Mouse (Mus musculus) midbrain, embryonic 10.5 days (tissue): Measurements from ENCODE around the gene Gm28038. TPM values are rescaled to one million over a fixed set of nuclear protein-coding genes. Genes with fewer than 3 reads are reported as not detected.

Experiments
- DNase-seq: peaks from one replicate; pipeline ENCODE4 v3.0.0-alpha.2; 2017; ENCODE audit warnings: low spot score
- H3K27ac ChIP-seq: fragments of 300-500 bp; sonication (generic); replicated peaks from 2 replicates; pipeline ENCODE4 v1.5.1; 2016; ENCODE audit warnings: mild to moderate bottlenecking
- H3K27me3 ChIP-seq: fragments of 300-500 bp; sonication (generic); 2 replicates; pipeline ENCODE4 v1.6.1; 2016; ENCODE audit warnings: low read depth, mild to moderate bottlenecking; ENCODE audit not compliant: poor library complexity, severe bottlenecking
- H3K36me3 ChIP-seq: fragments of 300-500 bp; sonication (generic); 2 replicates; pipeline ENCODE4 v1.6.1; 2016; ENCODE audit warnings: mild to moderate bottlenecking, moderate library complexity
- H3K4me1 ChIP-seq: fragments of 300-500 bp; sonication (generic); 2 replicates; pipeline ENCODE4 v1.6.1; 2016
- H3K4me3 ChIP-seq: fragments of 300-500 bp; sonication (generic); 2 replicates; pipeline ENCODE4 v1.5.1; 2016; ENCODE audit warnings: mild to moderate bottlenecking, moderate library complexity
- H3K9me3 ChIP-seq: fragments of 300-500 bp; sonication (generic); replicated peaks from 2 replicates; pipeline ENCODE4 v1.6.1; 2016; ENCODE audit warnings: mild to moderate bottlenecking
- WGBS: fragments of 180-500 bp; shearing (Covaris S2); methylation state at CpG from one replicate; pipeline ENCODE4 v1.1.7; 2016; 5-methylcytosine and 5-hydroxymethylcytosine counted together
- polyA plus RNA-seq: library from polyadenylated mRNA; unstranded; fragments of >200 nt; fragmentation: Nextera tagmentation; extraction: Ambion mirVana; gene quantifications from 2 replicates; pipeline ENCODE4 v1.2.1, GENCODE M21; 2016

Gm28038 gene
- polyA plus RNA-seq, 1 experiment from 2014 or later = not detected

DNA sequence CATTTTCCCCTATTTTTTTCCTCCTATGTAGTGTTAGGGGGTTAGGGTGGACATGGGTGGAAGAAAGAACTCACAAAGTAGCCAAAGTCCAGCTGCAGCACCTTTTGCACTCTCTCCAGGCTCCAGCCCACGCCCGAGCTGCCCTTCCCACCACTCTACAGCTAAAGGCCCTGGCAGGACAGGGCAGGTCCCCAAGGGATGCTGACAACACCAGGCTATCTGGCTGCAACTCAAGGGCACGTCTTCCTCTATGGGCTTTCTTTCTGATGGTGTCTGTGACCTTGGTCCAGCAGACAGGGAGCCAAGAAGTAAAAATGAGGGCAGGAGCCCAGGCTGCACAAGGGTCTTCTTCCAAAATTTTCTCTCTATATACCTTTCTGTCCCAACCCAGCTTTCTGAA is 808 bp downstream of the Gm28038 start:
- Histone ChIP-seq H3K4me3 (no peak overlapping the region), H3K27me3 (no peaks in the 10 kb centered on the region)

DNA sequence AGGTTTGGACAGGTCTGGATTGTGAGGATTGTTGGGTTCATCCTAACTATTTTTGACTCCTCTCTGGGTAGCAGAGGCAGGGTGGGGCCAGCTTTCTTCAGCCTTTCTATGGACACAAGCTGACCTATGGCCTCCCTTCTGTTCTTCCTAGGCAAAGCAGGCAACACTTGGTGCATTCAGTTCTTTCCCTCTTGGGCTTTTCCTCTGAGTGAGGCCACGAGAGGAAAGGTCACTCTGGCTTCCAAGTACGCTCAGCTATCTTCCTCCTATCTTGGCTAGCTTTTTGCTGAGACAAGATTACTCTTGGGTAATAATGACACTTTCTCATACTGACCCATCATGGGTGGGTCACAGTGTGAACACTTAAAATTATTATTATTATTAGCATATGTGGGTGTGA is 2.4 kb downstream of the Gm28038 start:
- H3K9me3 ChIP-seq = 0 out of 2 replicates have a peak, but pooled peaks cover under 1% of the 10 kb centered on the region
- peaks cover 5% of the 10 kb centered on the region for H3K36me3 ChIP-seq
- no peak overlapping the region for H3K4me3 ChIP-seq
- no peak overlapping the region for H3K27ac ChIP-seq
- WGBS = 100% methylated on average over 2 of the region's 2 CpGs
- H3K4me1 ChIP-seq = peaks cover 23% of the 10 kb centered on the region
- H3K27me3 ChIP-seq = no peaks in the 10 kb centered on the region
- no peak for DNase-seq

More for the DNA sequence above, 808 bp downstream of the Gm28038 start:
- H3K4me1 ChIP-seq = peaks cover 10% of the 10 kb centered on the region
- H3K27ac ChIP-seq = no peak overlapping the region
- 85% methylated on average over 3 of the region's 3 CpGs for WGBS
- no peaks in the 10 kb centered on the region for H3K36me3 ChIP-seq
- DNase-seq = no peak
- H3K9me3 ChIP-seq = no peaks in the 10 kb centered on the region

DNA sequence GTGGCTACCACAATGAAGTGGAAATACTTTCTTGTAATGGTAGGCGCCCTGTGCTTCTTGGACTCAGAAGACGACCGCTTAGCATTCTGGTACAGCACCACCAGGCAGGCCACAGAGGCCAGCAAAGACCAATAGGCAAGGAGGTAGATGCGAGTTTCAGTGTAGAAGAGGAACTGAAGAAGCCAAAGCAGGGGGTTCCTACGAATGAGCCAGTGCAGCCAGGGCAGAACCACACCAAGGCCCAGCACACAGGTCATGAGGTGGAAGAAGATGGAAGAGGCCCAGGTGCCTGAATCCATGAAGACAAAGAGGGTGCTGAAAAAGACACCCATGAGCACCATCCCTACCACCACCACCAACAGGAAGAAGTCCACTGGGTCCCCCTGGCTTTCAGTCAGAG is 4.2 kb downstream of the Gm28038 start:
- DNase-seq = no peak
- H3K27me3 ChIP-seq = no peaks in the 10 kb centered on the region
- peak overlapping the region; percentile 71 for H3K4me3 ChIP-seq
- peaks cover 23% of the 10 kb centered on the region for H3K4me1 ChIP-seq
- peaks cover 19% of the 10 kb centered on the region for H3K36me3 ChIP-seq
- 0 out of 2 replicates have a peak, but pooled peaks cover 4% of the 10 kb centered on the region for H3K9me3 ChIP-seq
- 91% methylated on average over 5 of the region's 5 CpGs for WGBS
- H3K27ac ChIP-seq = no peak overlapping the region

DNA sequence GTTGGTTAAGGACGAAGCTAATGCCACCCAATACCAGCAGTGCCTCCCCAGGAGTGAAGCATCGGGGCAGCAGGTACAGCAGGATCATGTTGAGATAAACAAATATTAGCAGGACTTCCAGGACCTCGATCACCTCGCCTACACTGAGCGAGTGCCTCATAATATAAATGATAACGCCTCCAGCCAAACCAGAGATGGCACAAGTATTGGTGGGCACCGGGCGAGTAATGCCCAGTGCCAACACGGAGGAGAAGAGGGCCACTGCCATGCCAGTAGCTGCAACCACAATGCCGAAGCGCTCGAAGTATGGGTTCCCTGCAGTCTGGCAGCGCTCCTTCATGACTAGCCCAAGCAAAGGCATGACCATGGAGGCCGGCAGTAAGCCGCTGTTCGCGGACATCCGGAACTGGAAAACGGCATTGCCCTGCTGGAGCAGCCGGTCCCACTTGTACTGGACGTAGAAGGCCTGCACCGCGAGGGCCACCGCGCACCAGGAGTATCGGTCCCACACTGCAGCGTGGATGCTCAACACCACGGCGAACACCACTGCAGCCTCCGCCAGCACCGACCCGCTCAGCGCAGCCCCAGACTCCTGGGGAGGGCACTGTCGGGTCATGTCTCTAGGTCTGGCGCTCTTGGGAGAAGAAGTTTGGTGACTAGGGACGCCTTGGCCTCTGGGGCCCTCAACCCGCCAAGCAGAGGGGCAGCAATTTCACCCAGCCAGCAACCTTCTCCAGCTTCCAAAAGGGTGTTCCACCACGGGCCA is 4.8 kb downstream of the Gm28038 start:
- Histone ChIP-seq H3K27ac (peak overlapping the region; percentile 89), H3K4me1 (peaks cover 23% of the 10 kb centered on the region), H3K9me3 (0 out of 2 replicates have a peak, but pooled peaks cover 4% of the 10 kb centered on the region), H3K36me3 (peaks cover 25% of the 10 kb centered on the region), H3K4me3 (peak overlapping the region; percentile 71), H3K27me3 (no peaks in the 10 kb centered on the region)
- WGBS = 18% methylated on average over 38 of the region's 38 CpGs
- no peak for DNase-seq

DNA sequence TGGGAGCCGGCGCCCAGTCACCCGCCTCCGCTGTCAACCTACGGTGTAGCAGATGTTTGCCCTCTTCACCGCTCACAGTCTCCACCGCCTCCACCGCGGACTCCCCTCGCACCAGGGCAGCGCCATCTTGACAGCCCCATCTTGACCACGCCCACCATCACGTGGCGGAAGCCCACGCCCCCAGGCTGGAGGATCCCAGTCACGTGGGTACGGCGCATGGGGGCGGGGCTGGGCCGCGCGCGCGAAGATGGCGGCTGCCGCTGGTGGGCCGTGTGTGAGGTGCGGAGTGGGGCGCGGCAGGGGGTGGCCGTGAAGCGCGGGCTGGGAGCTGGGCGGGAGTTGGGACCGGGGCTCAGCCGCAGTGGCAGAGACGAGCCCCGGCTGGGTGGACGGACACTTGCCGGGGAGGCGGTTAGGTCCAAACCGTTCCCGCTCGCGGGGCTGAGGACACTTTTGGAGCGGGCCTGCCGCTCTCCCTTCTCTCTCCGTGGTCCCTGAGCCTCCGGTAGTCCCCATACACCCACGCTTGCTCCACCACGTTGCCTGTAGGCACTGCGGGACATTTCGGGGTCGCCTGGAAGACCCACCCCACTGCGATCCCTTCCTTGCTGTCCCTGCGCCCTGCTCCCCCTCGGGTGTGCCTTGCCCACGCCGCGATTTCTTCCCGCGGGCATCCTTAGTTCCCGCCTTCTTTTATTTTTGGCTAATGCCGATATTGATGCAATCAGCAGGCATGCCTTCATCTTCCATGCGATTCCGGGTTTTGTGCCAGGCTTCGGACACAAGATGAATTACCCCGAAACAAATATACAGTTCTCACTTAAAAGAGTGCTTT is 5.6 kb downstream of the Gm28038 start, which contains the start of the genes Dolk and Nup188:
Dolk (minus strand) TSS at position 143 of the 835 bp plus-strand sequence.
Nup188 (plus strand) TSS at position 206 of the 835 bp plus-strand sequence.
- DNase-seq = peak; percentile 97
- Histone ChIP-seq H3K4me3 (peak within 1 kb of the TSS; percentile 71), H3K36me3 (peaks cover 29% of the 10 kb centered on the region), H3K27ac (peak within 1 kb of the TSS; percentile 89), H3K9me3 (0 out of 2 replicates have a peak, but pooled peaks cover 4% of the 10 kb centered on the region), H3K4me1 (peaks cover 23% of the 10 kb centered on the region), H3K27me3 (no peaks in the 10 kb centered on the region)
- under 1% methylated on average over 66 of the region's 68 CpGs for WGBS

DNA sequence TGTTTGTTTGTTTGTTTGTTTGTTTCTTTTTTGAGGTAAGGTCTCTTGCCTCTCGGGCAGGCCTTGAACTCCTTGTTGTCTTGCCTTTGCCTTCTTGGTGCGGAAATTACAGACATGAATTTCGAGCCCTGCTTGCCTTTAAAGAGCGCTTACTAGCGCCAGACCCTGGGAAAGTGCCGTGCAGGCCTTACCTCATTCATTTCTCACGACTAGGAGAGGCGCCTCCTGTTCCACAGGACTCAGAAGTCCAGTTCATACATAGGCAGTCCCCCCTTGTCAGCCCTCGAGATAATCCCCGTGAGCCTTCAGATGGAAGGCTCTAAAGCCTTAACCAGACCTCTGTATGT is 6.2 kb downstream of the Gm28038 start:
- Histone ChIP-seq H3K4me3 (peak overlapping the region; percentile 71), H3K4me1 (peaks cover 23% of the 10 kb centered on the region), H3K27me3 (no peaks in the 10 kb centered on the region), H3K9me3 (0 out of 2 replicates have a peak, but pooled peaks cover 4% of the 10 kb centered on the region), H3K27ac (peak overlapping the region; percentile 89), H3K36me3 (peaks cover 34% of the 10 kb centered on the region)
- DNase-seq = no peak
- WGBS = 0% methylated on average over 10 of the region's 10 CpGs

DNA sequence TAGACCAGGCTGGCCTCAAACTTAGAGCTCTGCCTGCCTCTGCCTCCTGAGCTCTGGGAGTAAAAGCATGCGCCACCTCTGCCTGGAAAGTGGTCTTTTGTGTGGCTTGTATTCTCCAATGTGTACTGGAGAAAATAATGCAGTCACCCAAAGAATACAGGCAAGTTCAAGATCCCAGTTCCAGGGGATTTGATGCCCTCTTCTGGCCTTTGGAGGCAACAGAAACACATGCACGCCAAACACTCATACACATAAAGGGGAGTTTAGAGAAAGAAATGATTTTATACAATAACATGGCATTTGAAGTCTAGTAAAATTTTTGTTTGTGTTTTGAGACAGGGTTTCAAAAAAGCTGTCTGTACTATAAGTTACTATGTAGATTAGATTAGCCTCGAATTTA is 18.7 kb downstream of the Gm28038 start:
- 85% methylated on average over 3 of the region's 3 CpGs for WGBS
- H3K4me3 ChIP-seq = no peak overlapping the region
- no peaks in the 10 kb centered on the region for H3K4me1 ChIP-seq
- DNase-seq = no peak
- H3K9me3 ChIP-seq = no peaks in the 10 kb centered on the region
- H3K27ac ChIP-seq = no peak overlapping the region
- no peaks in the 10 kb centered on the region for H3K27me3 ChIP-seq
- H3K36me3 ChIP-seq = peaks cover 92% of the 10 kb centered on the region

DNA sequence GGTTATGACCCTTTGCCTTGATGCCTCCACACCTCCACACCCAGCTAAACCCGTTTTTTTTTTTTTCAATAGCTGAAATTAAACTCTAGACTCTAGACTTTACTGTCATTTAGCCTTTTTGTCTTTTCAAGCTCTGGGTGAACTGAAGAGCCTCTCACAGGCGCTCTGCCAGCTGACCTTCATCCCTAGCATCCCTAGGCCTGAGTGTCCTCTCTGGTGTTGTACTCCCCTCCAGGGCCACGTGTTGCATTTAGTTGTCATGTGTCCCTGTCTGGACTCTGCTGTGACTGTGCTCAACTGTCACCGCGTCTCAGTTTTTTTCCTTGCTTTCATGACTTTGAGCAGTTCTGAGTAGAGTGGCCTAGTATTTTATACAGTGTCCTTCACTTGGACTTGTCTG is 19.1 kb downstream of the Gm28038 start:
- H3K36me3 ChIP-seq = peaks cover 97% of the 10 kb centered on the region
- no peaks in the 10 kb centered on the region for H3K4me1 ChIP-seq
- H3K4me3 ChIP-seq = no peak overlapping the region
- 93% methylated on average over 5 of the region's 5 CpGs for WGBS
- DNase-seq = no peak
- H3K9me3 ChIP-seq = no peaks in the 10 kb centered on the region
- no peaks in the 10 kb centered on the region for H3K27me3 ChIP-seq
- no peak overlapping the region for H3K27ac ChIP-seq

DNA sequence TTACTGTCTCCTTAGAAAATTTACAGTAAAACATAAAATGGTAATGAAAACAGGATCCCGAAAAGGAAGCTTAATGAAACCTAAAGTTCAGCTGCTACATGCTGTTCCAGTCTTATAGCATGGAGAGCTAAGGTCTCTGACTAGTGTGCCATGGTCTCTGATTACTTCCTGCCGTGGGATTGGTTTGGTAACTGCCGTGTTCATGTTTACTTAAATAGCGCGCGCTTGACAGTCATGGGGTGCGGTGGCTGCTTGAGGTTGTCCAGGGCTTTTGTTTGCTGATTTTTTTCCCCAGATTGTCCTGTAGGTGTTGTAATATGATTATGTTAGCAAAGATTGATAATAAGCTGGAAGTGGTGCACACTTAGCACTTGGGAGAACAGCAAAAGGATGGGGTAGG is 25.2 kb downstream of the Gm28038 start:
- Histone ChIP-seq H3K27ac (no peak overlapping the region), H3K4me3 (no peak overlapping the region), H3K4me1 (no peaks in the 10 kb centered on the region), H3K36me3 (peaks cover 100% of the 10 kb centered on the region), H3K27me3 (no peaks in the 10 kb centered on the region), H3K9me3 (no peaks in the 10 kb centered on the region)
- no peak for DNase-seq
- WGBS = 96% methylated on average over 7 of the region's 7 CpGs

DNA sequence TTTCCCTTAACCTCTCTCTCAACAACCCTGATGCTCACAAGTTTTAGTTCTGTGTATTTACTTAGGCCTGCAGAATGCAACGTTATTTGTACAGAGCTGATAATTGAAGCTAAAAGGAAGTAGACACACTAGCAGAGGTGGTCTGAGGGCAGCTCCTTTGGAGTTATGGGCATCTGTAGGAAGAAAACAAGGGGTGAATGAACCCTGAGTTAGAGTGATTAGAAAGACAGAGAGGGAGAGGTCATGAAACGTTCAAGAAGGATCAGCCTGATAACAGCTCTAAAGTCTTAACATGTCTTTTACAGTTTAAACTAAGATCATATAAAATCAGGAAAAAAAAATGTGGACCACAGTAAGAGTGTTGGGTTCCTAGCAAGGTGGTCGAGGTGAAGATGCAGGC is 28.5 kb downstream of the Gm28038 start:
- Histone ChIP-seq H3K9me3 (no peaks in the 10 kb centered on the region), H3K4me3 (no peak overlapping the region), H3K27me3 (no peaks in the 10 kb centered on the region), H3K27ac (no peak overlapping the region), H3K4me1 (no peaks in the 10 kb centered on the region), H3K36me3 (peaks cover 99% of the 10 kb centered on the region)
- DNase-seq = no peak
- 92% methylated on average over 3 of the region's 3 CpGs for WGBS

DNA sequence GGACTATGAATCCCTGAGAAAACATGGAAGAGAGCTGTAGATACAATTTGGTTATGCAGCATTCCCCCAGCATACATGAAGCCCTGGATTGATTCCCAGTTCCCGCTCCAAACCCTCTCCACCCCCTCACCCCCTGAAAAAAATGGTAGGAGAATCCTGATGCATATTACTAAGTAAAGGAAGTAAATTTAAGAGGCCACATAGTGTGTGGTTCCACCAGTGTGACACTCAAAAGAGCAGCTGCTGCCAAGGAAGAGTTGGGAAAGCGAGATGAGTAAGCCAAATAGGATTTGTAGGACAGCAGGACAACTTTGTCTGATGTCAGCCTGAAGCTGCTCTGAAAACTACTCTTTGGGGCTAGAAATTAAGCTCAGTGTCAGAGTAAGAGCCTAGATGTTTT is 30.6 kb downstream of the Gm28038 start:
- Histone ChIP-seq H3K9me3 (no peaks in the 10 kb centered on the region), H3K36me3 (peaks cover 99% of the 10 kb centered on the region), H3K27ac (no peak overlapping the region), H3K4me3 (no peak overlapping the region), H3K4me1 (no peaks in the 10 kb centered on the region), H3K27me3 (no peaks in the 10 kb centered on the region)
- 93% methylated on average over 2 of the region's 2 CpGs for WGBS
- DNase-seq = no peak

DNA sequence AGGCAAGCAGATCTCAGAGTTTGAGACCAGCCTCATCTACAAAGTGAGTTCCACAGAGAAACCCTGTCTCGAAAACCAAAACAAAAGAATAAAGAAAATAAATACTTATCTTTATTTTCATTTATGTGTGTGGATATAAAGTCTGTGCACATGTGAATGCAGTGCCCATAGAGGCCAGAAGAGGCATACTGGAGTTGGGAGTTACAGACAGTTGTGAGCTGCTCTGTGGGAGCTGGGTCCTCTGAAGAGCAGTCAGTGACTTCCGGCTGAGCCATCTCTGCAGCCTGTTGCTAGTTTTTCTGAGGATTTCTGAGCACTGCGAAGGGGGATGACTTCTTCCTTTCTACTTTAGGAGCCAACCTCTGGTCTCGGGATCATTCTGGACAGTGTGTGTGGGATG is 35.3 kb downstream of the Gm28038 start:
- peaks cover 98% of the 10 kb centered on the region for H3K36me3 ChIP-seq
- 92% methylated on average over 4 of the region's 4 CpGs for WGBS

DNA sequence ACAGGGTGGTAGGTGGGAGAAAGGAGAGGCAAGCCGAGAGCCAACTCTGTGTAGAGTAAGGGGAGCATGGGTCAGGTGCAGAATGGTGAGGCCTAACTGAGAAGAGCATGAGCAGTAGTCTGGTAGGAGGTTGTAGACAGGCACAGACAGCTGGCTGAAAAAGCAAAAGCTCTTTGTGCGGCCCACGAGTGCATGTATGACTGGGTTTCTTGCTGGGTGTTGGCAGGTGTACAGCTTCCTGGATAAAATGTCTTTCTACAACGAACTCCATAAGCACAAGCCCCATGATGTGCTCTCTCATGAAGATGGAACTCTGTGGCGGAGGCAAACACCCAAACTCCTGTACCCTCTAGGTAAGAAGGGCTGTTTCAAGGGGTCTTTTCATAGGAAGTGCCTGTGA is 36.1 kb downstream of the Gm28038 start:
- Histone ChIP-seq H3K9me3 (no peaks in the 10 kb centered on the region), H3K27me3 (no peaks in the 10 kb centered on the region), H3K4me3 (no peak overlapping the region), H3K36me3 (peaks cover 99% of the 10 kb centered on the region), H3K4me1 (no peaks in the 10 kb centered on the region), H3K27ac (no peak overlapping the region)
- no peak for DNase-seq
- 91% methylated on average over 5 of the region's 5 CpGs for whole genome bisulfite sequencing

More for the DNA sequence above, 35.3 kb downstream of the Gm28038 start:
- H3K4me3 ChIP-seq = no peak overlapping the region
- no peaks in the 10 kb centered on the region for H3K9me3 ChIP-seq
- DNase-seq = no peak
- no peaks in the 10 kb centered on the region for H3K4me1 ChIP-seq
- H3K27me3 ChIP-seq = no peaks in the 10 kb centered on the region
- no peak overlapping the region for H3K27ac ChIP-seq
